Mouse (Mus musculus): ENCODE measurements around the gene Thsd4.

The Thsd4 gene

GRCm38 (mm10) chr9:60456651-60457050 is 65.2 kb downstream of the Thsd4 start:
- DNase-seq (ENCODE audit: low read depth, low spot score): peak; percentile 66

GRCm38 (mm10) chr9:60454406-60455076 is 67.3 kb downstream of the Thsd4 start:
- no peak for DNase-seq (ENCODE audit: low read depth, low spot score)

GRCm38 (mm10) chr9:60449498-60449897 is 72.3 kb downstream of the Thsd4 start:
- DNase-seq (ENCODE audit: low read depth, low spot score): no peak

- no peak for DNase-seq (ENCODE audit: low read depth, low spot score)
Observed at GRCm38 (mm10) chr9:60445821-60446220, 76.0 kb downstream of the Thsd4 start.

GRCm38 (mm10) chr9:60441274-60441902 is 80.5 kb downstream of the Thsd4 start:
- no peak for DNase-seq (ENCODE audit: low read depth, low spot score)

GRCm38 (mm10) chr9:60440506-60440905 is 81.3 kb downstream of the Thsd4 start:
- DNase-seq (ENCODE audit: low read depth, low spot score): no peak

GRCm38 (mm10) chr9:60436246-60436645 is 85.6 kb downstream of the Thsd4 start:
- no peak for DNase-seq (ENCODE audit: low read depth, low spot score)

- DNase-seq (ENCODE audit: low read depth, low spot score): no peak
Observed at GRCm38 (mm10) chr9:60434093-60434492, 87.8 kb downstream of the Thsd4 start.

- DNase-seq (ENCODE audit: low read depth, low spot score): no peak
Observed at GRCm38 (mm10) chr9:60431924-60432323, 89.9 kb downstream of the Thsd4 start.

- peak; percentile 19 for DNase-seq (ENCODE audit: low read depth, low spot score)
Observed at GRCm38 (mm10) chr9:60430017-60430416, 91.8 kb downstream of the Thsd4 start.

GRCm38 (mm10) chr9:60414076-60414755 is 107.6 kb downstream of the Thsd4 start:
- peak; percentile 22 for DNase-seq (ENCODE audit: low read depth, low spot score)

- DNase-seq (ENCODE audit: low read depth, low spot score): no peak
Observed at GRCm38 (mm10) chr9:60410872-60411635, 110.8 kb downstream of the Thsd4 start.

GRCm38 (mm10) chr9:60407374-60407773 is 114.5 kb downstream of the Thsd4 start:
- no peak for DNase-seq (ENCODE audit: low read depth, low spot score)

GRCm38 (mm10) chr9:60405777-60406176 is 116.1 kb downstream of the Thsd4 start:
- DNase-seq (ENCODE audit: low read depth, low spot score): no peak

GRCm38 (mm10) chr9:60402681-60403080 is 119.2 kb downstream of the Thsd4 start:
- no peak for DNase-seq (ENCODE audit: low read depth, low spot score)

GRCm38 (mm10) chr9:60400001-60400400 is 121.8 kb downstream of the Thsd4 start:
- DNase-seq (ENCODE audit: low read depth, low spot score): no peak

- DNase-seq (ENCODE audit: low read depth, low spot score): no peak
Observed at GRCm38 (mm10) chr9:60398073-60398472, 123.8 kb downstream of the Thsd4 start.

GRCm38 (mm10) chr9:60396096-60396495 is 125.8 kb downstream of the Thsd4 start:
- DNase-seq (ENCODE audit: low read depth, low spot score): no peak

- DNase-seq (ENCODE audit: low read depth, low spot score): no peak
Observed at GRCm38 (mm10) chr9:60392916-60393315, 128.9 kb downstream of the Thsd4 start.

GRCm38 (mm10) chr9:60384751-60385150 is 137.1 kb downstream of the Thsd4 start:
- no peak for DNase-seq (ENCODE audit: low read depth, low spot score)

GRCm38 (mm10) chr9:60382941-60383340 is 138.9 kb downstream of the Thsd4 start:
- DNase-seq (ENCODE audit: low read depth, low spot score): peak; percentile 9

- peak; percentile 6 for DNase-seq (ENCODE audit: low read depth, low spot score)
Observed at GRCm38 (mm10) chr9:60382526-60382925, 139.3 kb downstream of the Thsd4 start.

Data from telencephalon, adult 2 months (tissue).